Mouse (Mus musculus) central nervous system, embryonic 18 days (tissue): ENCODE results near the gene Cd163l1. TPM values are rescaled to one million over a fixed set of nuclear protein-coding genes. Genes with fewer than 3 reads are reported as not detected.

Experiments
- polyA plus RNA-seq: library from polyadenylated mRNA; depleted of rRNA; stranded (reverse); fragments of >200 nt; gene quantifications from 2 replicates; pipeline ENCODE4 v1.2.3, GENCODE M21; 2012; rRNA removed

Gene Cd163l1
- polyA plus RNA-seq, result 0.13 TPM in 1 of 2 replicates, not detected in the other

DNA sequence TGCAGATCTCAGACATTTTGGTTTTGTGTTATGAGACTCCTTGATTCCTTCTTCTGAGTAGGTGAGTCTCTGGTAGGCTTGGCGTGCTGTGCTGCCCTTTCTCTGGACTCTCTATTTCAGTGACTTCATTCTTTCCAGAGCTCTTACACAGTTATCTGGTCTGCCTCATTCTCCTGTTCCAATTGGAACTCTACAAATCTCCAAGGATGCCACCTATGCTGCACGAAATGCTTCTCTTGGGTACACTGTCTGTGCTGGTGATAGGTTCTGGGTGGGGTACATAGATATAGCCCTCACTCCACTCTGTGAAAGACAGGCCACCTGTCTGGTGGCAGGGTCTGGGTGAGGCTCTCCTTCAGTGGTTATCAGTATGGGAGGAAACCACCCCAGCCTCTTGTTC is at the start of gene Cd163l1:
TSS of gene Cd163l1 (plus strand) at position 301 of the 400 bp plus-strand sequence.

DNA sequence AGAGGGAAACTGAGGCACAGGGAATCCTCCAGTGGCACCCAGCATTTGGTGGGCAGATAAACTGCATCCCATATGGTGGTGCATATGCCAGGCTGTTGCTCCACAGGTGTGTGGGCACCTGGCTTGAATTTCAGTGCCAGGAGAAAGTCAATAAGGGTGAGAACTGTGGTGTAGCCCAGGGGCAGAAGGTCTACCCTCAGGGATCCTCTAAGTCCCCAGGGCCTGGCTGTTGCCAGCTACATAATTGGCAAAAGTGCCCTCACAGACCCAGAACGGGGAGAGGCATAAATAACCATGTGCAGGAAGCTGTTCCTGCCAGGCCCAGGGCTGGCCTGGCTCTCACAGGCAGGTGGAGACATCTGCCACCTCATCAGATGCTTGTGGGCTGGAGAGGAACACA is 45.1 kb upstream of the Cd163l1 start, which contains the start of gene Olfr523:
TSS of gene Olfr523 (plus strand) at position 282 of the 400 bp plus-strand sequence.

DNA sequence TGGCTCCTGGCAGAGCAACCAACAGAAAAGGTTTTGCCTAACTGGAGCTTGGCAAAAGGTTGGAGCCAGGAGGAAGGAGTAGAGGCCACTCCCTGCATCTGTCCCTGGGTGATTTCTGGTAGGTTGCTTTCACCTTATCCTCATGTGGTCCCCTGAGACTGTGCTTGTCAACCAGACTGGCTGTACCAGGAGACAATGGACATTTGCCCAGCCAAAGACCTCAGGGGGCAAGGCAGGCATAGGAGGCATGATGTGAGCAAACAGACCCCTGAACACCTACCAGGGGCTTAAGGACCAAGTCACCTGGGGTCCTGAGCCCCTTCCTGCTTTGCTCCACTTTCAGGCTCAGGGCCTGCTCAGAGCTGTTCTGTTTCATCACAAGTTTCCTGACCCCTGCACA is 12.2 kb upstream of the Cd163l1 start, which contains the start of gene Olfr524:
TSS of gene Olfr524 (minus strand) at position 101 of the 400 bp plus-strand sequence.

DNA sequence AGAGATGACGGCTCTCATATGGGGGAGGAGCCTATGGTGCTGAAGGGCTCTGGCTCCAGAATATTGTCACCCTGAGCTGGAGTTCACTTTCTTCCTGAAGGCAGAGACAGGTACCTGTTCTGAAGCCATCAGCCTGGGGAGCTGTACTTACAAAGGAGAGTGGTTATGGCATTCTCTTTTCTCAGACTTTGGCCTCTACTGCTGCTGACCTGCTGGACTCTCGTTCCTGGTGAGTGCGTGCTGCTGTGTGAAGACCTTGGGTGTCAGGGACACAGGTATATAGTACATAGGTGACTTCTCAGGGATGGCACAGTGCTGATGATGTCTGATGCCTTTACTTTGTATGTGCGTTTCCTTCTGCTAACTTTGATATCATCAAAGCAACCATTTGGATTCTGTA is 29.1 kb downstream of the Cd163l1 start, which contains the start of gene 5830411N06Rik:
TSS of gene 5830411N06Rik (plus strand) at position 69 of the 400 bp plus-strand sequence.

Other genes with a start within 250 kb of the Cd163l1 start
- 0.93 and 0.99 TPM in 2 replicates for gene 6430531B16Rik, start 239.5 kb upstream of the Cd163l1 start, polyA plus RNA-seq
- 8.9 and 10.1 TPM in 2 replicates for gene Adam8, start 225.7 kb upstream of the Cd163l1 start, polyA plus RNA-seq
- gene Zfp511, start 181.9 kb upstream of the Cd163l1 start, polyA plus RNA-seq, result 82.2 and 96.6 TPM in 2 replicates
- 63.0 and 67.3 TPM in 2 replicates for gene Tubgcp2, start 181.6 kb upstream of the Cd163l1 start, polyA plus RNA-seq
- 0.57 and 0.93 TPM in 2 replicates for gene Msx3, start 169.2 kb upstream of the Cd163l1 start, polyA plus RNA-seq
- gene Caly, start 135.7 kb upstream of the Cd163l1 start, polyA plus RNA-seq, result 359 and 381 TPM in 2 replicates
- 0.47 TPM in 1 of 2 replicates, not detected in the other for gene Prap1, start 124.9 kb upstream of the Cd163l1 start, polyA plus RNA-seq
- 27.2 and 32.8 TPM in 2 replicates for gene Fuom, start 115.8 kb upstream of the Cd163l1 start, polyA plus RNA-seq
- 5.1 and 5.3 TPM in 2 replicates for gene Paox, start 102.5 kb upstream of the Cd163l1 start, polyA plus RNA-seq
- 84.5 and 97.6 TPM in 2 replicates for gene Echs1, start 101.8 kb upstream of the Cd163l1 start, polyA plus RNA-seq
- 36.5 and 42.2 TPM in 2 replicates for gene Mtg1, start 80.7 kb upstream of the Cd163l1 start, polyA plus RNA-seq
- 29.5 and 33.1 TPM in 2 replicates for gene Sprn, start 63.4 kb upstream of the Cd163l1 start, polyA plus RNA-seq
- not detected in 2 replicates for gene Olfr522, start 53.5 kb upstream of the Cd163l1 start, polyA plus RNA-seq
- not detected in 2 replicates for gene Olfr523, start 45.0 kb upstream of the Cd163l1 start, polyA plus RNA-seq
- gene Olfr524, start 12.3 kb upstream of the Cd163l1 start, polyA plus RNA-seq, result not detected in 2 replicates
- gene 5830411N06Rik, start 29.0 kb downstream of the Cd163l1 start, polyA plus RNA-seq, result 0.08 TPM in 1 of 2 replicates, not detected in the other
- not detected in 2 replicates for gene Olfr525, start 102.6 kb downstream of the Cd163l1 start, polyA plus RNA-seq
- not detected in 2 replicates for gene Olfr527, start 115.8 kb downstream of the Cd163l1 start, polyA plus RNA-seq
- gene Olfr60, start 143.4 kb downstream of the Cd163l1 start, polyA plus RNA-seq, result not detected in 2 replicates
- not detected in 2 replicates for gene Olfr530, start 158.1 kb downstream of the Cd163l1 start, polyA plus RNA-seq
- not detected in 2 replicates for gene Olfr531, start 184.7 kb downstream of the Cd163l1 start, polyA plus RNA-seq
- not detected in 2 replicates for gene Olfr532, start 203.4 kb downstream of the Cd163l1 start, polyA plus RNA-seq
- gene Olfr533, start 245.1 kb downstream of the Cd163l1 start, polyA plus RNA-seq, result not detected in 2 replicates